Mouse (Mus musculus) cerebellum, adult 2 months (tissue): ENCODE results near the gene Sertad1. TPM values are rescaled to one million over a fixed set of nuclear protein-coding genes. Genes with fewer than 3 reads are reported as not detected.

Source experiments
- DNase-seq, 2 experiments: peaks; one replicate each; pipeline ENCODE4 v3.0.0; 2021
- H3K27ac ChIP-seq: fragments of 200-500 bp; 2 replicates; pipeline ENCODE4 v1.5.1; 2012; ENCODE audit warnings: low read length, control low read depth, inconsistent platforms; ENCODE audit not compliant: insufficient read depth
- H3K27me3 ChIP-seq: fragments of 200-500 bp; 2 replicates; pipeline ENCODE4 v1.6.1; 2012; ENCODE audit warnings: inconsistent platforms, mild to moderate bottlenecking, low read length, moderate library complexity; ENCODE audit not compliant: control insufficient read depth, insufficient read depth
- H3K4me1 ChIP-seq: fragments of 200-500 bp; 2 replicates; pipeline ENCODE4 v1.6.1; 2011; ENCODE audit warnings: low read length; ENCODE audit not compliant: control insufficient read depth, insufficient read depth
- H3K4me3 ChIP-seq: fragments of 200-500 bp; replicated peaks from 2 replicates; pipeline ENCODE3; 2011; ENCODE audit warnings: mild to moderate bottlenecking, low read depth, low read length, control low read depth; ENCODE audit not compliant: insufficient read depth
- CTCF ChIP-seq: fragments of 200-500 bp; IDR thresholded peaks from 2 replicates; pipeline ENCODE4 v1.5.1; 2011; ENCODE audit warnings: low read depth, mild to moderate bottlenecking, control low read depth, low read length, moderate library complexity, borderline replicate concordance; ENCODE audit not compliant: insufficient read depth
- POLR2A ChIP-seq: fragments of 200-500 bp; IDR thresholded peaks from 2 replicates; pipeline ENCODE4 v1.6.1; 2011; ENCODE audit warnings: low read length, control low read depth, borderline replicate concordance; ENCODE audit not compliant: insufficient read depth
- WGBS: fragments of 180-500 bp; shearing (Covaris S2); methylation state at CpG from one replicate; pipeline ENCODE4 v1.1.7; 2018; 5-methylcytosine and 5-hydroxymethylcytosine counted together
- polyA plus RNA-seq: library from polyadenylated mRNA; depleted of rRNA; stranded (reverse); fragments of >200 nt; gene quantifications from 2 replicates; pipeline ENCODE4 v1.2.3, GENCODE M21; 2012

Gene Sertad1
- polyA plus RNA-seq, 1 experiment: 17.4 TPM

- TF ChIP-seq POLR2A (no peak), CTCF (no peak)
- Histone ChIP-seq H3K27ac (no peak overlapping the region), H3K4me1 (peaks cover 5% of the 10 kb centered on the region; the same call in 1 of the 2 replicates), H3K4me3 (peak overlapping the region; percentile 80), H3K27me3 (no peaks in the 10 kb centered on the region)
- DNase-seq: peak; percentile 49 to 53
- WGBS: 59% methylated on average over 15 of the region's 15 CpGs
These were observed 38.1 kb upstream of the Sertad1 start for GRCm38 (mm10) chr7:27448421-27449206.

GRCm38 (mm10) chr7:27449256-27449862, 37.4 kb upstream of the Sertad1 start:
- DNase-seq: peak; percentile 61 to 77
- H3K27me3 ChIP-seq: no peaks in the 10 kb centered on the region
- peaks cover 5% of the 10 kb centered on the region; the same call in 1 of the 2 replicates for H3K4me1 ChIP-seq
- TF ChIP-seq POLR2A (no peak), CTCF (peak; percentile 59; the same call in 1 of the 2 replicates)
- H3K27ac ChIP-seq: no peak overlapping the region
- H3K4me3 ChIP-seq: no peak overlapping the region
- WGBS: 67% methylated on average over 10 of the region's 10 CpGs

- Histone ChIP-seq H3K4me1 (peaks cover 5% of the 10 kb centered on the region; the same call in 1 of the 2 replicates), H3K27me3 (no peaks in the 10 kb centered on the region), H3K27ac (no peak overlapping the region), H3K4me3 (no peak overlapping the region)
- no peak for DNase-seq
- WGBS: 95% methylated on average over 2 of the region's 2 CpGs
- TF ChIP-seq CTCF: no peak
These were observed 35.4 kb upstream of the Sertad1 start for GRCm38 (mm10) chr7:27451359-27451758.

DNA sequence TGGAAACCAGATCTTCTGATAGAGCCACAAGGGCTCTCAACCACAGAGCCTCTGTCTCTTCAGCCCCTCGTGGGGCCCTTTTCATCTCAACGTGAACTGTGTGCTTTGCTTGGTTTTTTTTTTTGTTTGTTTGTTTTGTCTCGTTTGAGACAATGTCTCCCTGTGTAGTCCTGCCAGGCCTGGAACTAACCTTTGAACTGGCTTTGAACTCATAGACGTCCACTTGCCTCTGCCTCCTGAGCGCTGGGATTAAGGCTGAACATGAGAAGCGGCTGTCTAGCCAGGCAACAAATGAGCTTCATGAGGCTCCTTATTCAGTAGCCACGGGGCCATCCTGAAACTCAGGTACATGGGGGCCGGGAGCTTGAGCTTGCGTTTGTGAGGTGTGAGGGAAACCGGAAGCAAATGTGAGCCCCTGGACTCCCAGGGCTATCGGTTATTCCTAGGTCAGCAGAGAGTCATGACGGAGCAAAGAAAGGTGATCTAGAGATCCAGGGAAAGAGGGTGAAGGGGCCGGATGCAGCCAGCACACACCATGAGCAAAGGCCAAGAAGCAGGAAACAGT, 34.4 kb upstream of the Sertad1 start:
- no peaks in the 10 kb centered on the region for H3K27me3 ChIP-seq
- no peaks in the 10 kb centered on the region; the same call in 1 of the 2 replicates for H3K4me1 ChIP-seq
- H3K27ac ChIP-seq: no peak overlapping the region
- DNase-seq: no peak
- no peak for TF ChIP-seq POLR2A
- no peak for TF ChIP-seq CTCF
- no peak overlapping the region for H3K4me3 ChIP-seq
- WGBS: 68% methylated on average over 13 of the region's 13 CpGs

GRCm38 (mm10) chr7:27454461-27455121, 32.1 kb upstream of the Sertad1 start:
- DNase-seq: no peak
- no peak for TF ChIP-seq CTCF
- TF ChIP-seq POLR2A: no peak
- WGBS: 82% methylated on average over 10 of the region's 10 CpGs

GRCm38 (mm10) chr7:27455273-27455672, 31.4 kb upstream of the Sertad1 start:
- H3K4me1 ChIP-seq: no peaks in the 10 kb centered on the region
- no peak overlapping the region for H3K27ac ChIP-seq
- no peak for DNase-seq
- H3K4me3 ChIP-seq: no peak overlapping the region
- no peaks in the 10 kb centered on the region for H3K27me3 ChIP-seq
- TF ChIP-seq CTCF (no peak), POLR2A (no peak)
- WGBS: 93% methylated on average over 3 of the region's 3 CpGs

More at GRCm38 (mm10) chr7:27454461-27455121, 32.1 kb upstream of the Sertad1 start:
- Histone ChIP-seq H3K4me1 (no peaks in the 10 kb centered on the region), H3K27me3 (no peaks in the 10 kb centered on the region), H3K27ac (no peak overlapping the region), H3K4me3 (no peak overlapping the region)

- Histone ChIP-seq H3K27me3 (no peaks in the 10 kb centered on the region), H3K27ac (no peak overlapping the region), H3K4me3 (no peak overlapping the region), H3K4me1 (no peaks in the 10 kb centered on the region)
- no peak for DNase-seq
- WGBS: 89% methylated on average over 4 of the region's 4 CpGs
- no peak for TF ChIP-seq POLR2A
- no peak for TF ChIP-seq CTCF
These were observed 28.1 kb upstream of the Sertad1 start for GRCm38 (mm10) chr7:27458614-27459013.

- Histone ChIP-seq H3K4me1 (no peaks in the 10 kb centered on the region), H3K4me3 (no peak overlapping the region), H3K27ac (no peak overlapping the region), H3K27me3 (no peaks in the 10 kb centered on the region)
- no peak for DNase-seq
- WGBS: 92% methylated on average over 5 of the region's 5 CpGs
- TF ChIP-seq CTCF: no peak
- no peak for TF ChIP-seq POLR2A
These were observed 27.1 kb upstream of the Sertad1 start for GRCm38 (mm10) chr7:27459640-27460039.
